Mouse (Mus musculus) retina, adult 2 months (tissue): ENCODE results near the gene Clasp2.
"Not testable (repeated sequence)": the region's sequence is repeated elsewhere in the genome, so short reads cannot be mapped to it uniquely, and the experiment has no call there.

Experiments used
- DNase-seq: peaks from one replicate; pipeline ENCODE4 v3.0.0-alpha.2; 2012; ENCODE audit warnings: low read depth, low spot score

Clasp2 gene

DNA sequence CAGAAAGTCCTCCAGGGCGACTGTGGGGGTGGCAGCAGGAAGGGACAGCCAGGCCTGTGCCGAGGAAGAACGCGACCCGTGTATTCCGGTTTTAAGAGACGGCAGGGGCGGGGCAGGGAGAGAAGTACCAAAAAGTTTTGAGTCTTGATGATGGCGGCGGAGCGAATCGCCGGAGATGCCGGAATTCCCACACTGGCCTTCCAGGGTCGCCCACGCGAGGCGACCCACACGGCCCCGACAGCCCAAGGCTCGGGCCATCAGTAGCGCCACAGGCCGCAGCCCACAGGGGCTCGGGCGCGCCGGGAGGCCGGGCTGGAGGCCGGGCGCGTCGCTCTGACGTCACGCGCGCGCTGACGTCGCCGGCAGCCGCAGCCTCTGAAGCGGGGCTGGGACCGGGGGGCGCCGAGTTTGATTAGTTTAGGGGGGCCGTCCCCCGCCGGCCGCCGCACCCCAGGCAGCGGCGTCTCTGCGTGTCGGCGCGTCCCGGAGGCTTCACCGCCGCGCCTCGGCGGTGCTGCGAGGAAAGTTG lies at the start of gene Clasp2:
Clasp2 (plus strand) TSS at position 366 of the 529 bp plus-strand sequence.
- peak; percentile 56 for DNase-seq

DNA sequence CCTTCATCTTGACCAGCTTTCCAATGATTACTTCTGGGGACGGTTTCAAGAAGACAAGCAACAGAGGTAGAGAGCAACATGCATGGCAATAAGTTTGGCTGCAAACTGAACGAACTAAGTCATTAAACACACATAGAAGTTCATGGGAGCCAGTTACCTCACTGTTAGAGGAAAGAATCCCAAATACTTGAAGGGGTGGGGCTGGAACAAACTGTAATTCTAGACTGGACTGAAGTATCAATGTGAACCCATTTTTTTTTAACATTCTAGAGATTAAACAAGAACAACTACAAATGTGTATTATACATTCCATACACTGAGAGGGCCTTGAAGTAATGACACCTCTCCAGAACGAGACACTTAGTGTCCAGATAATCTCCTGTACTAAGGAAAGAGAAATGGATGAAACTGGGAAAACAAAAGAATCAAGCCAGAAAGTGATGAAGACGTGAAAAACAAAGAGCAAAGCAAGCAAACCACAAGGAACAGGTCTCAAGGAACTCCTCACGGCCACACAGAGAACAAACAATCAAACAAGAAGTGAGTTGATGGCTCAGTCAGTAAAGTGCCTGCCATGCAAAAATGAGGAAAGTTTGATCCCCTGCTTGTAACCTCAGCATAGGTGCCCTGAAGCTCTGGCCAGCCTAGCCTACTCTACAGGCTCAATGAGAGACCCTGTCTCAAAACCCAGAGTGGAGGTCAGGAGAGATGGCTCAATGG lies 39.7 kb upstream of the Clasp2 start:
- no peak for DNase-seq

DNA sequence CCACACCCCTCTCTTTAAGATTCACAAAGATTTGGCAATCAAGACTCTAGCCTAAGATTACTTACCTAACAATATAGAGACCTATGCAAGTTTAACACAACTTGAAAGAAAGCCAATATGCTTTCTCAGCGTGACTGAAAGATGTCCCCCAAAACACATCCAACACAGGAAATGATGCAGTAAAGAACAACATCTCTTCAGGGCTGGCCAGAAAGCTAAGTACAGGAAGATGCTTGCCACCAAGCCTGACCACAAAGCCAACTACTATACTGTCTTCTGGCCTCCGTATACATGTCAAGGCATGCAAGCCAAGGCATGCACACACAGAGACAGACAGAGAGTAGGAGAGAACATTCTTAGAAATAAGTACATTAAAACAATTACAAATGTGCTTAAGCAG lies 35.2 kb upstream of the Clasp2 start:
- no peak for DNase-seq

DNA sequence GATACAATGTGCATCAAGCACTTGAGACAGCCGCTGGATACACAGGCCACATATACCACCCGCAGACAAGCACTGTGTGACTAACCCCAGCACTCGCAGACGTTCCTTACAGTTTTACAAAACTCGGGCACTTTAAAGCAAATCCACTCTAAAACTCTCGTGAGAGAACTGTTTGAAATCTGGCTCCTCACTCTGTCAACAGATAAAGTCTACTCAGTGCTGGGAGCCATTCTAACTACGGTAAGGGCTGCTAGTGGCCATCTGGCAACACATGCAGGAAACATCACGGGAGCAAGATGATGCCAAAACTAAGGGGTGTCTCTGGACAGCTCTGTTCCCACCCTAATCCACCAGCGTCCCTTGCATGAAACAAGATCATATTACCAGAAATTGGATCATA lies 34.4 kb upstream of the Clasp2 start:
- DNase-seq, result no peak

DNA sequence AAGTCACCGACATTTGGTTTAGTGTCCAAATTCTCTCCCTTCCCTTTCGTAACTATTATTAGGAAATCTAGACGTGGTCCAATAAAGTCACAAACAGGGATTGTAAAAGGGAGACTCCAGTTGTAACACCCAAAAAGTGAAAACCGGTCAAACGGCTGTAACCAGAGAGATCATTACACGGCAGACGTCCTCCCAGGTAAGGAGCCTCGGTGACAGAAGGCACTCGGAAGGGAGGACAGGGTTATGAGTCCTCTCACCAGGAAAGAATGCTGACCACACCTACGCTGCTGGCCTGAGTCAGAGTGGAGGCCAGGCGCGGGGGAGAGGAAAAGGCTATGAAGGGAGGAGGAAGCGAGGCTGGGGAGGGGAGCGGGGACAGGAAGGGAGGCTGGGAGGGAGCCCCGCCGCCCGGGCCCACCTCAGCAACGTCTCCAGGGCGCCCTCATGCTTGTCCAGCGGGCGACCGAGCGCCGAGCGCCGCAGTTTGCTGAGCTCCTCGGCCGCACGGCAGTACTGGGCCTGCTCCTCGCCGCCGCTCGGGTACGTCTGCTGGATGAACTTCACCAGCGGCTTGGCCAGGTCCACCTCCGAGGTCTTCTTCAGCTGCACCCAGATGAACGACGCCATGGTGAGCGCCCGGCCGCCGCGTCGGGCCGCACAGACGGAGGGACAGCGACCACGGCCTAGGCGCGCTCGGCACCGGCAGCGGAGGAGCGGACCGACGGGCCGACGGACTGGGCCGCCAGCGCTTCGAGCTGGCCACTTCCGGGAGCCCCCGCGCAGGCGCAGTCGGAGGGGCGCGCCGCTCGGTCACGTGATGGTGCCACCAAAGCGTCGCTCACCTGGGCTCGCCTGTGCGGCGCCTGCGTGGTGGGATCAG lies 33.6 kb upstream of the Clasp2 start, which contains the start of gene Pdcd6ip:
Pdcd6ip (minus strand) TSS at position 779 of the 880 bp plus-strand sequence.
- peak; percentile 80 for DNase-seq

DNA sequence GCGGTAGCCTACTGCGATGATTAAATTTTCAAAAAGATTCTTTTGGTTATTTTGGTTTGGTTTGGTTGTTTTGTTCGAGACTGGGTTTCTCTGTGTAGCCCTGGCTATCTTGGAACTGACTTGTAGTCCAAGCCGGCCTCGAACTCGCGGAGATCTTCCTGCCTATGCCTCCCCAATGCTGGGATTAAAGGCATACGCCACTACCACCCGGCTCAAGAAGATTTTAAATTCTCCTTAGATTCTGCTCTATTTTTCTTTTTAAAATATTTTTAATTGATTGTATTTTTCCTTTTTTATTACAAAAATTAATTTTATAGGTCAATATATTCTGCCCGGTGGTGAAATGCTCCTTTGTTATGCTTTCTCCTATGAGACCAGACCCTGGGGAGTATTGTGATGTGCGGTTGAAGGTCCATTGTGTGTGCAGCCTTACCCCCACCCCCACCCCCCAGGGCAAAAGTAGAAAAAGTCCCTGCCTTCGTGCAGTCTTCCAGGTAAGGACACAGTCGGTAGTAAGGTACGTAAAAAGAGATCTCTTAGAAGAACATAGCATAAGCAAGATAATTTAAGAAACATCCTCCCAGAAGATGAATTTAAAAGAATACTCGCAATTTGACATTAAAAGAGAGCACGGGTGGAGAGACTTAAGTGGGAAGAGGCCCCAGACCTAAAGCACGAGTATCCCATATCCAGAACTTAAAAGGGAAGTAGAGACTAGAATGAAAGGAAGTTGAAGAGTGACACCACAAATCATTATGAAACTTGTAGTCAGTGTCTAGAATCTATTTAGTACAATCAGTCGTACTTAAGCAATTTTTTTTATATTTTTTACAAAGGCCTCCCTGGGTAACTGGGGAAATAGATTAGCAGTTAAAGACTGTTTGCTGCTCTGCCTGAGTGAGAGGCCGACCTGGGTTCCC lies 32.7 kb upstream of the Clasp2 start:
- DNase-seq, result no peak

DNA sequence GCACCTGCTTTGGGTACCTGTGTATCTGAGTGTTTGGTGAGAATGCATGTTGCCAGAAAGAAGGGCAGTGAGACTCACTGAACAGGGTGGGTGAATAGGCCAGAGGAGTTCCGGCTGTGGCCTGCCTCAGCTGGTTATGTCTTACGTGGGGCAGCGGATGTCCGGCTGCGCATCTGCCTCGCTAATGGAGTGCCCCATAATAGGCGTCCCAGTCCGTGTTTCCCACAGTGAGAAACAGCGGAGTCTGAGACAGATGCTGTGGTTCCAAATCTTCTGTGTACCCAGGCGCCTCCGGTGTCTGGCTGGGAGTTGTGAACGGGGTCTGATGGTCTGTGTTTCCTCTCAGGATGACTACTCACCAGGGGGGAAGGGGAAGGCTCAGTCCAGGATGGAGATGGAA lies 30.4 kb upstream of the Clasp2 start:
- no peak for DNase-seq

DNA sequence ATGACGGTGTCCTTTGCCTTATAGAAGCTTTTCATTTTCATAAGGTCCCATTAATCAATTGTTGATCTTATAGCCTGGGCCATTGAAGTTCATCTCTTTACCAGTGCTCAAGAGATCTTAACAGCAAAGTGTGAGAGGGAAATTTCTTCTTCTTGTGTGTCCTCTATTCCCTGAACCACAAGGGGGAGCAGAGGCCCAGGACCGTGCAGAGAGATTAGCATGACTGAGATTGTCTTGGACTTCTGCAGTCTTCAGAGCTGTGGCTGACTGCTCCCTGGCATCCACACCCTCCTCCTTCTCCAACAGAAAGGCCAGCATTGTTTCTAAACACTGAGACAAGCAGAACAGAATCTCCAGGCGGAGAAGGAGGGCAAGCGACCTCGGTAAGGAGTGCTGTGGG lies 22.2 kb upstream of the Clasp2 start:
- DNase-seq, result no peak

DNA sequence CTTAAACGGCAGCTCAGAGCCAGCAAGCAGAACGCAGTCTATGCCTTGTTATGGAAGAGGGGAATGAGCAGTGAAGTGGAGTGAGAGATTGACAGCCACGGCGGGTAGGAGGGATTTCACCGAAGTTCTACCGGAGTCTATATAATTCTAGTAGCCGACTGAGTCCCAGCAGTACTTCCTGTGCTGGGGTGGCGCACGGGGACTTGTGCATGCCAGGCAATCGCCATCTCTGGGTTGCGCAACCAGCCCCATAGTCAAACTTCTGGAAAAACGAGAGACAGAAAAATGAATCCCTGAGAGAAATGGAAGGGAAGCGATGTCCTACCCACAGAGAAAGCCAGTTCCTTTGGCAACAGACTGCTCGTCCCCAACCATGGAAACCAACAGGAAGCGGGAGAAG lies 16.6 kb upstream of the Clasp2 start:
- no peak for DNase-seq

DNA sequence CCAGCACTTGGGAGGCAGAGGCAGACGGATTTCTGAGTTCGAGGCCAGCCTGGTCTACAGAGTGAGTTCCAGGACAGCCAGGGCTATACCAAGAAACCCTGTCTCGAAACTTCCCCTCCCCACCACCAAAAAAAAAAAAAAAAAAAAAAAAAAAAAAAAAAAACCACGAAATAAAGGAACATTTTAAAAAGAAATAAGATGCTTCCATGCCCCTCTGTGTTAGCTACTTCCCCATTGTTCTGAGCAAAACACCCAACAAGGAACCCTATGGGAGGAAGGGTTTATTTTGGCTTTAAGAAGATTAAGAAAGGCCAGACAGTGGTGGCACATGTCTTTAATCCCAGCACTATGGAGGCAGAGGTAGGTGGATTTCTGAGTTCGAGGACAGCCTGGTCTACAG lies 15.7 kb upstream of the Clasp2 start:
- DNase-seq, result not testable (repeated sequence)

DNA sequence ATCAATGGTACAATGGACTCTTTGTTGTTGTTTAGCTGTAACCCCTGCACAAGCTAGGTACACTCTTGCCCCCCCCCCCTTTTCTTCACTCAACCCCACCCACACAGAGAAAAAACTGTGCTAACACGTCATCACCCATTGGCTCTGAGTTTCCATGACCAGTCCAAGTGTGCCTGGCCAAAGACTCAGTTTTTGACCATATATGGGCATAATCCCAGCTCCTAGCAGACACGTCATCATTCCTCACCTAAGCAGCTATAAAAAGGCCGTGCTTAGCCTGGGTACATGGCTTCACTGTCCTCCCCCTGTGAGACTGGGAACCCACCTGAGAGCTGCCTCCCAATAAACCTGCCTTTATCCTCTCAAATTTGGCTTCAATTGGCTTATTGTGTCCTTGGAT lies 15.1 kb upstream of the Clasp2 start:
- DNase-seq, result no peak

DNA sequence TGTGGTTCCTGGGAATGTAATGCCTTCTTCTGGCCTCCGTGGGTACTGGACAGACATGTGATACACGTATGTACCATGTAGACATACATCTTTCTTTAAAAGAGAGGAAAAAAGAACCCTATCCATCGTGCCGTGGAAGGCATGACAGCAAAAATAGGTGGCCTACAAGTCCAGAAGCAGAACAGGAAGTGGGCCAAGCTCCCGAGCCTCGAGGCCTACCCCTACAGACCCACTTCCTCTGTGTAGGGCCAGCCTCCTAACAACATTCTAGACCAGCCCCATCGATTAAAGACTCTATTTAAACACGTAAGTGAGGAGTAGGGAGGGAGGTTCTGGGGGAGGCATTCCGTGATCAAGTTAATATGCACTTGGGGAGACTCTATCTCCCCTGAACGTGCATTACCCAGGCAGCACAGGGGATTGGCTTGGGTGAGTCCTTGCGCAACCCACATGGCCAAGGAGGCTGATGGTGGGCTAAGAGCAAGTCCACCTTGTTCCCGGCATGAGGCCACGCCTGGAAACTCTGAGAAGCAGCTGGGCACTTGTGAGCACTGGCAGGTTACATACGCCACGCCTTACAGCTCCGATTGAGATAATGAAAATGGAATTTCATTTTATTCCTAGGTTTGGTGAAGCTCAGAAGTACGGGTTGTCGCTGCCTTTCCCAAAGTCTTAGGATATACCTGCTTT lies 14.1 kb upstream of the Clasp2 start:
- DNase-seq, result no peak

DNA sequence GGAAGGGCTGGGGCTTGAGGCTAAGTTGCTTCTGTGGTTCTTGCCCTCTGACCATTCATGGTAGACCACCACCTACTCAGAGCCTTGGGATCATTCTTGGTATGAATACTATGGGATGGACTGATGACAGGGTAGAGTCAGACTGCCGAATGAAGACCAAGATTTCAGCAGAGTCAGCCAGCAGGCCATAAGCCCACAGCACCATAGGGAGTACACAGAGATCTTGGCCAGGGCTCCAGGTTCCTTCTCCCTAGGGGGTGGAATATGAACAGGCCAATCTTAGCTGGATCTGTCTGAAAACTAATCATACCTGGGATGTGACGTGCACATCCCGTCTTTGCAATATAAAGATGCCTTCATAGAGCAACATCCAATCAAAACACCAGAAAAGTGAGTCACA lies 9.7 kb upstream of the Clasp2 start:
- no peak for DNase-seq

DNA sequence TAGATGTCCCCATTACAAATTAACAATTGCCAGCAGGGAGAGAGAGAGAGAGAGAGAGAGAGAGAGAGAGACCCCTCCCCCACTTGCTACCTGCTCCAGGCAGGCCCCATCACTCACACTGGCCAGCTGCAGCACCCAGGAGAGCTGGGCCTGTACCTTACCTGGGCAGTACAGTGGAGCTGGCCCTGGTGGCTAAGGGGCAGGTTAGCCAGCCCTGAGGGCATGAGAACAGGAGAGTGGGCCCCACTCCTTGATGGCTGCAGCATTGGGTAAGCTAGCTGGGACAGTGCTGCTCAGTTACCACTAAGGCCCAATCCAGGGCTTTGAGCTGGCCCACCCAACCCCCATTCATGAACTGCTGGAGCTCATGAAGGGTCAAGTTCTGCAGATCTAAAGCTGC lies 5.4 kb upstream of the Clasp2 start:
- DNase-seq, result no peak

DNA sequence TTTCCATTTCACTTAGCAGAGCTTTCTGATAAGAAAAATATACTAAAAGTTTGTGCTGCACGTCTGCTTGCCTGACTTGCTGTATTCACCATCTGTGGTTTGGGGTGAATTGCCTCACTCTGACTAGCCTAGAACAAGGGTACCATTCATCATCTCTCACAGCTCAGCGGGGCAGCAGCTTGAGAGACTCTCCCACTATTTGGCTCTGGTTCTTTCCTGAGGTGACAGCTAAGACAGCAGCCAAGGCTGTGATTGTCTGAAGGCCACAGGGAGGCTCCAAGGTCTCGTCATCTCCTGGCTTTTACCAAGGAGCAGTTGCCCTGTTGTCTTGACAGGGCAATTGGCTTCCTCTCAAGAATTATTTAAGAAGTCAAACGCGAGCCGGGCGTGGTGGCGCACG lies 3.3 kb upstream of the Clasp2 start:
- DNase-seq, result no peak

DNA sequence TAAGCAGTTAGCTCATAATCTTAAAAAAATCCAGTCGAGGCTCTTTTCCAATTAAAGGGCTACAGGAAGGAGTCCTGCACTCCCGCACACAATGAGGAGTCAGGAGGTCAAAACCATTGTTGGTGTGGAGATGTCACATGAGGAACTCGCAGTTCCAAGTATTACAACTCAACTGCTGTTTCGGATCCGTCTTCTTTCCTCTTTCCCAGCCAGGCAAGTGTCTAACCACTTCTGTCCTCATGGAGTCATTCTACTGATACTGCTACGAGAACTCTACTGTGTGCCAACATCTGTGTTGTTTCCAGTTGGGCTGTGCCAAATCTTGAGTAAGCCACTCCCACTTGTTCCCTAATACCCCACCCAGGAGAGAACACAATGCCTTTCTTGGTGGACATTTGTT lies 2.3 kb upstream of the Clasp2 start:
- no peak for DNase-seq

DNA sequence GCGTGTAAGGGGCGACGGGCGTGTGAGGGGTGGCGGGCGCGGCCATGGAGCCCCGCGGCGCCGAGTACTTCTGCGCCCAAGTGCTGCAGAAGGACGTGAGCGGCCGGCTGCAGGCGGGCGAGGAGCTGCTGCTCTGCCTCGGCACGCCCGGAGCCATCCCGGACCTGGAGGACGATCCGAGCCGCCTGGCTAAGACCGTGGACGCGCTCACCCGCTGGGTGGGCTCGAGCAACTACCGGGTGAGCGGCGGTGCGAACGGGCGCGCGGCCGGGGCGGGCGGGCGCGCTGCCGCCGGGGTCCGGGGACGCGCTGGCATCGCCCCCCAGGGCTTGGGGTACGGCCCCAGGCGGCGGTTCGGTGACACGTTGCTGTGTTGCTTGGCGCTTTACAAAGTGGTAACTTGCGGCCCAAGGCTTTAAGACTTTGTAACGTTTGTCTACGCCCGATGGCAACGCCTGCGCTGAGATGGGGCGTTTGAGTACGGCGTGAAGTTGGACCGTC lies 414 bp downstream of the Clasp2 start:
- no peak for DNase-seq

DNA sequence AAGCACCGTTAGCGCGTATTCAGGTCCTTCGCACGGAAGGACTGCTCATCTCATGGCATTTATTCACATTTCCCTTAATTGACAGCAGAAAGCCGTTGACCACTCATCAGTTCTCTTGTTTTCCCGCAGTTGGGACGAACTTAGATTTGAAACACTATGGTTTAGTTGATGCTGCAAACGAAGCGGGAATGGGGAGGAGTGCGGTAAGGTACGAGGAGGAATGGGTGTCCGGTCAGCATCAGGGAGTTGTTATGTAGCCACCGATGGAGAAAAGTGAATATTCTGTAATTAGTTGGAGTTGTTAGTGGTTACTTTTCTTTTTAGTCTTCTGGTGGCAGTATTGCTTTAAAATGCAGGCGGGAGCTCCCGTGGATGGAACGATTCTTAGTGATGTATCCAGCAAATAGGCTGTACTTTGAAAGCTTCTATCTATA lies 1.1 kb downstream of the Clasp2 start:
- DNase-seq, result peak; percentile 2

DNA sequence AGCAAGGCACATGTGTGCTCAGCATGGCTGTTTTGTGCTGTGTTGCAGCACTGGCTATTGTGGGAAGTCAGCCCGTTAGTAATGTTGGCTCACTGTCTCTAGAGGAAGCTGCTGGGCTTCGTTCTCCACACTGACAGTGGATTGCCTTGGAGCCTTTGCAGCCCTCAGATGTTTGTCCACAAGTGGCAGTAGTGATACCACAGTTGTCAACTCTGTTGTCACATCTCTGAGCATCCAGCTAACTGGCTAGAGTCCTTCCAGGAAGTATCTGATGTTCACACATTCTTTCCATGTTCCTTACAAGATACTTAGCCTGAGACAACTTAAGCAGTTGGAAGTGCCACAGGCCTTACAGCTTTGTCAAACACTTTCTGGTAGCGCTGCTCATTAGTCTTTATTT lies 2.0 kb downstream of the Clasp2 start:
- DNase-seq, result no peak

DNA sequence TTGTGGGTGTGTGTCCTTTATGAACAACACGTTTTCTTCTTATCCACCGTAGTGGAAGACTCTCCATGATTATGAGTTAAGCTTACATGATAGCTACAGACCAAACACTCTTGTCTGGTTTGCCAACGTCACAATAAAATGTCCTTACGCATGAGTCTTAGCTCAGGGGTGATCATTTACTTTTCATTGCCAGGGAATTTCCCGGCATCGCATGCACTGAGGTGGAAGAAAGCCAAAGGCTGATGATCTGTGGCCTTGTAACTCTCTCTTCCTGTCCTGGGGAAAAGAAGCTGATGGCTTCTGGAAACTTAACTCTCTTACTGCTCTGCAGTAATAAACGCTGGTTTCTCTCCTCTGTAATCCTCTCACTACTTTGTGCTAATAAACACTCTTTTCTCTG lies 8.1 kb downstream of the Clasp2 start:
- DNase-seq, result no peak
